Mouse (Mus musculus) retina, embryonic 14.5 days (tissue): ENCODE measurements around the gene Zfp148.
A peak's percentile ranks its signal among the peaks of the same experiment; 100 is the strongest.

Experiments
- DNase-seq: peaks from one replicate; pipeline ENCODE4 v3.0.0-alpha.2; 2015; ENCODE audit warnings: low spot score

Gene Zfp148

GRCm38 (mm10) chr16:33379944-33380881, at the start of gene Zfp148:
TSS of gene Zfp148 (plus strand) at chr16:33380836.
- peak; percentile 94 for DNase-seq

- no peak for DNase-seq
Measured at GRCm38 (mm10) chr16:33333015-33333414, 47.6 kb upstream of the Zfp148 start.

GRCm38 (mm10) chr16:33337177-33337576, 43.5 kb upstream of the Zfp148 start:
- peak; percentile 68 for DNase-seq

GRCm38 (mm10) chr16:33337681-33338080, 43.0 kb upstream of the Zfp148 start:
- no peak for DNase-seq

GRCm38 (mm10) chr16:33338492-33338891, 42.1 kb upstream of the Zfp148 start:
- DNase-seq: no peak

GRCm38 (mm10) chr16:33339476-33339875, 41.2 kb upstream of the Zfp148 start:
- DNase-seq: no peak

- no peak for DNase-seq
Measured at GRCm38 (mm10) chr16:33342356-33342755, 38.3 kb upstream of the Zfp148 start.

- DNase-seq: no peak
Measured at GRCm38 (mm10) chr16:33343106-33343505, 37.5 kb upstream of the Zfp148 start.

- no peak for DNase-seq
Measured at GRCm38 (mm10) chr16:33343601-33344000, 37.0 kb upstream of the Zfp148 start.

- no peak for DNase-seq
Measured at GRCm38 (mm10) chr16:33344379-33344778, 36.3 kb upstream of the Zfp148 start.

- DNase-seq: no peak
Measured at GRCm38 (mm10) chr16:33344875-33345274, 35.8 kb upstream of the Zfp148 start.

GRCm38 (mm10) chr16:33346376-33346775, 34.3 kb upstream of the Zfp148 start:
- DNase-seq: no peak

- DNase-seq: no peak
Measured at GRCm38 (mm10) chr16:33347134-33347533, 33.5 kb upstream of the Zfp148 start.

- DNase-seq: no peak
Measured at GRCm38 (mm10) chr16:33357805-33358204, 22.8 kb upstream of the Zfp148 start.

- no peak for DNase-seq
Measured at GRCm38 (mm10) chr16:33365772-33366171, 14.9 kb upstream of the Zfp148 start.

GRCm38 (mm10) chr16:33368632-33369031, 12.0 kb upstream of the Zfp148 start:
- no peak for DNase-seq

GRCm38 (mm10) chr16:33370836-33371235, 9.8 kb upstream of the Zfp148 start:
- no peak for DNase-seq

GRCm38 (mm10) chr16:33372611-33373010, 8.0 kb upstream of the Zfp148 start:
- DNase-seq: no peak

GRCm38 (mm10) chr16:33373326-33373725, 7.3 kb upstream of the Zfp148 start:
- no peak for DNase-seq

- DNase-seq: no peak
Measured at GRCm38 (mm10) chr16:33376266-33376665, 4.4 kb upstream of the Zfp148 start.

- DNase-seq: no peak
Measured at GRCm38 (mm10) chr16:33379219-33379943, 1.3 kb upstream of the Zfp148 start.

GRCm38 (mm10) chr16:33380882-33381613, 412 bp downstream of the Zfp148 start:
- DNase-seq: peak; percentile 62
